Mouse (Mus musculus) small intestine, adult 2 months (tissue): Measurements from ENCODE around the gene Mefv. TPM values are rescaled to one million over a fixed set of nuclear protein-coding genes. Genes with fewer than 3 reads are reported as not detected.

Source experiments
- H3K27ac ChIP-seq: fragments of 200-500 bp; 2 replicates; pipeline ENCODE4 v1.5.1; 2012; ENCODE audit warnings: low read depth, low read length, control low read depth, inconsistent platforms; ENCODE audit not compliant: insufficient read depth
- H3K27me3 ChIP-seq: fragments of 200-500 bp; 2 replicates; pipeline ENCODE4 v1.6.1; 2012; ENCODE audit warnings: mild to moderate bottlenecking, moderate library complexity, low read length, inconsistent platforms; ENCODE audit not compliant: control insufficient read depth, insufficient read depth
- H3K36me3 ChIP-seq: fragments of 200-500 bp; 2 replicates; pipeline ENCODE4 v1.6.1; 2012; ENCODE audit warnings: mild to moderate bottlenecking, low read length, control low read depth, inconsistent platforms; ENCODE audit not compliant: control insufficient read depth, insufficient read depth
- H3K4me1 ChIP-seq: fragments of 200-500 bp; 2 replicates; pipeline ENCODE4 v1.6.1; 2012; ENCODE audit warnings: low read length, inconsistent platforms, mixed read lengths; ENCODE audit not compliant: control insufficient read depth, insufficient read depth, insufficient read length
- H3K4me3 ChIP-seq: fragments of 200-500 bp; 2 replicates; pipeline ENCODE4 v1.5.1; 2012; ENCODE audit warnings: low read depth, mild to moderate bottlenecking, control low read depth, inconsistent platforms, low read length, moderate library complexity
- CTCF ChIP-seq: fragments of 200-500 bp; IDR thresholded peaks from 2 replicates; pipeline ENCODE4 v1.5.1; 2012; ENCODE audit warnings: low read depth, mild to moderate bottlenecking, control low read depth, inconsistent platforms, low read length, moderate library complexity, mixed read lengths; ENCODE audit not compliant: insufficient replicate concordance, insufficient read length; ENCODE audit errors: extremely low read depth
- POLR2A ChIP-seq: fragments of 200-500 bp; IDR thresholded peaks from 2 replicates; pipeline ENCODE4 v1.6.1; 2012; ENCODE audit warnings: low read depth, mild to moderate bottlenecking, control low read depth, inconsistent platforms, low read length, moderate library complexity
- WGBS: fragments of 180-500 bp; shearing (Covaris S2); methylation state at CpG from one replicate; pipeline ENCODE4 v1.1.7; 2018; 5-methylcytosine and 5-hydroxymethylcytosine counted together
- polyA plus RNA-seq: library from polyadenylated mRNA; depleted of rRNA; stranded (reverse); fragments of >200 nt; gene quantifications from 2 replicates; pipeline ENCODE4 v1.2.3, GENCODE M21; 2012; rRNA removed

Mefv gene
- 0.33 and 0.62 TPM in 2 replicates for polyA plus RNA-seq

- Histone ChIP-seq H3K27me3 (no peaks in the 10 kb centered on the region), H3K36me3 (no peaks in the 10 kb centered on the region), H3K4me3 (peak within 1 kb of the TSS; percentile 34), H3K4me1 (no peaks in the 10 kb centered on the region), H3K27ac (no peak within 1 kb of the TSS)
- TF ChIP-seq CTCF (no peak), POLR2A (no peak)
- WGBS = 89% methylated on average over 6 of the region's 6 CpGs
Observed at GRCm38 (mm10) chr16:3717980-3718379, at the start of gene Mefv. Mefv (minus strand) TSS chr16:3718097.

- Histone ChIP-seq H3K27ac (no peak overlapping the region), H3K27me3 (no peaks in the 10 kb centered on the region), H3K36me3 (peaks cover 46% of the 10 kb centered on the region), H3K4me1 (peaks cover 7% of the 10 kb centered on the region), H3K4me3 (no peak overlapping the region)
- TF ChIP-seq POLR2A (no peak), CTCF (no peak)
- WGBS = 99% methylated on average over 3 of the region's 3 CpGs
Observed at GRCm38 (mm10) chr16:3748976-3749375, 31.1 kb upstream of the Mefv start.

GRCm38 (mm10) chr16:3745656-3746055 lies 27.8 kb upstream of the Mefv start:
- Histone ChIP-seq H3K27me3 (no peaks in the 10 kb centered on the region), H3K4me3 (peak overlapping the region; percentile 40), H3K4me1 (peaks cover 12% of the 10 kb centered on the region), H3K36me3 (peaks cover 33% of the 10 kb centered on the region), H3K27ac (no peak overlapping the region)
- WGBS = 59% methylated on average over 4 of the region's 4 CpGs
- TF ChIP-seq CTCF (no peak), POLR2A (no peak)

DNA sequence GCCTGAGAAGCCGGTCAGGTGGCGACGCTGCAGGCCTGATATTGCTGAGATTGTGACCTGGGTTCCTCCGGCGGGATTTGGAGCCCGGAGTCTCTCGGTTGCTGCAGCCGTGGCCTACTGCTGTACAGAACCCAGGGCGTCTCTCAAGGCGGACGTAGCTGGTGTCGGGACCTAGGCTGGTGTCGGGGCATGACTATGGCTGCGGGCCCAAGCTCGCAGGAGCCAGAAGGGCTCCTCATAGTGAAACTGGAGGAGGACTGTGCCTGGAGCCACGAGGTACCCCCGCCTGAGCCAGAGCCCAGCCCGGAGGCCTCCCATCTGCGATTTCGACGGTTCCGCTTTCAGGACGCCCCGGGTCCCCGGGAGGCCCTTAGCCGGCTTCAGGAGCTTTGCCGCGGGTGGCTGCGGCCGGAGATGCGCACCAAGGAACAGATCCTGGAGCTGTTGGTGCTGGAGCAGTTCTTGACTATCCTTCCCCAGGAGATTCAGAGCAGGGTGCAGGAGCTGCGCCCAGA lies 26.3 kb upstream of the Mefv start:
- peak overlapping the region; percentile 71 for H3K27ac ChIP-seq
- peaks cover 22% of the 10 kb centered on the region for H3K36me3 ChIP-seq
- no peaks in the 10 kb centered on the region for H3K27me3 ChIP-seq
- H3K4me1 ChIP-seq = peaks cover 12% of the 10 kb centered on the region
- WGBS = under 1% methylated on average over 32 of the region's 32 CpGs
- peak overlapping the region; percentile 83 for H3K4me3 ChIP-seq
- TF ChIP-seq POLR2A = peak; percentile 3; the same call in 1 of the 2 replicates
- no peak for TF ChIP-seq CTCF

- Histone ChIP-seq H3K27me3 (no peaks in the 10 kb centered on the region), H3K27ac (peak within 1 kb of the TSS; percentile 96), H3K4me3 (peak within 1 kb of the TSS; percentile 83), H3K36me3 (peaks cover 16% of the 10 kb centered on the region), H3K4me1 (peaks cover 12% of the 10 kb centered on the region)
- TF ChIP-seq POLR2A = peak; percentile 78; the same call in 1 of the 2 replicates
- TF ChIP-seq CTCF = no peak
- WGBS = under 1% methylated on average over 42 of the region's 42 CpGs
Observed at GRCm38 (mm10) chr16:3743503-3744185, 25.7 kb upstream of the Mefv start, which contains the start of gene Zfp263. Zfp263 (plus strand) TSS chr16:3744093.

- peaks cover 12% of the 10 kb centered on the region for H3K4me1 ChIP-seq
- H3K36me3 ChIP-seq = peaks cover 7% of the 10 kb centered on the region
- no peaks in the 10 kb centered on the region for H3K27me3 ChIP-seq
- 98% methylated on average over 6 of the region's 6 CpGs for WGBS
- no peak overlapping the region for H3K4me3 ChIP-seq
- no peak for TF ChIP-seq POLR2A
- TF ChIP-seq CTCF = no peak
- no peak overlapping the region for H3K27ac ChIP-seq
Observed at GRCm38 (mm10) chr16:3742466-3742865, 24.6 kb upstream of the Mefv start.

DNA sequence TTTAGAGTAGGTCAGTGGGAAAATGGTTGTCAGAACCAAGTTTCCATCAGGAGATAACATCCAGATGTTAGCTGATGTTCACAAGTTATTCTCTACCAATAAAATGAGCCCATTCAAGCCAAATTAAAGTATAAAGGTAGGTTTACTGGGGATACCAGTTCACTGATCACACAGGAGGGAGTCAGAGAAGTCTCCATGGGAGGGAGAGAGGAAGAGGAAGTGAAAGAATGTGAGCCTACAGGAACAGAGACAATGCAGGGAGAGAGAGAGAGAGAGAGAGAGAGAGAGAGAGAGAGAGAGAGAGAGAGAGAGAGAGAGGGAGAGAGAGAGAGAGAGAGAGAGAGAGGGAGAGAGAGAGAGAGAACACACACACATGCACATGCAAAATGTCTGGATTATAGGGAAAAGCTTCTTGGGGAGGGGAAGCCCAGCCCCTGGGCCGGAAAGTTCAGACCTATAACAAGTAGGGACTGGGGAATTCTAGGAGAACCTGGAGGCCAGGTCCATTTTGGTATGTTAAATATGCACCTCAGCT lies 15.4 kb upstream of the Mefv start:
- Histone ChIP-seq H3K27ac (no peak overlapping the region), H3K27me3 (no peaks in the 10 kb centered on the region), H3K4me3 (no peak overlapping the region), H3K36me3 (no peaks in the 10 kb centered on the region), H3K4me1 (no peaks in the 10 kb centered on the region)
- 88% methylated on average over 1 of the region's 1 CpGs for WGBS
- TF ChIP-seq CTCF (no peak), POLR2A (no peak)
